Mouse (Mus musculus) bone marrow, adult 2 months (tissue): ENCODE measurements around the gene Spata13. TPM values are rescaled to one million over a fixed set of nuclear protein-coding genes. Genes with fewer than 3 reads are reported as not detected.
A peak's percentile ranks its signal among the peaks of the same experiment; 100 is the strongest.

Experiments used
- H3K27ac ChIP-seq: fragments of 200-500 bp; 2 replicates; pipeline ENCODE4 v1.5.1; 2012; ENCODE audit warnings: low read depth, mild to moderate bottlenecking, control low read depth, inconsistent platforms, low read length; ENCODE audit not compliant: control insufficient read depth, poor library complexity, insufficient read depth
- H3K4me1 ChIP-seq: fragments of 200-500 bp; 2 replicates; pipeline ENCODE4 v1.6.1; 2011; ENCODE audit warnings: low read length; ENCODE audit not compliant: control insufficient read depth, insufficient read depth
- H3K4me3 ChIP-seq: fragments of 200-500 bp; replicated peaks from 2 replicates; pipeline ENCODE3; 2011; ENCODE audit warnings: mild to moderate bottlenecking, low read depth, low read length, control low read depth; ENCODE audit not compliant: control insufficient read depth
- CTCF ChIP-seq: fragments of 200-500 bp; IDR thresholded peaks from 2 replicates; pipeline ENCODE4 v1.5.1; 2011; ENCODE audit warnings: low read length, control low read depth; ENCODE audit not compliant: control insufficient read depth, insufficient read depth
- POLR2A ChIP-seq: fragments of 200-500 bp; IDR thresholded peaks from 2 replicates; pipeline ENCODE4 v1.6.1; 2011; ENCODE audit warnings: low read depth, mild to moderate bottlenecking, control low read depth, low read length, borderline replicate concordance; ENCODE audit not compliant: control insufficient read depth
- WGBS: fragments of 180-500 bp; shearing (Covaris S2); methylation state at CpG from one replicate; pipeline ENCODE4 v1.1.7; 2018; 5-methylcytosine and 5-hydroxymethylcytosine counted together
- polyA plus RNA-seq: library from polyadenylated mRNA; stranded (reverse); fragments of >200 nt; gene quantifications from 2 replicates; pipeline ENCODE4 v1.2.4, GENCODE M21; 2011; ENCODE audit warnings: low replicate concordance; ENCODE audit not compliant: missing spikeins, insufficient read depth, insufficient read length

Spata13 gene
- polyA plus RNA-seq, 1 experiment, result 14.4 TPM

- no peak overlapping the region for H3K27ac ChIP-seq
- WGBS, result 82% methylated on average over 5 of the region's 5 CpGs
- no peaks in the 10 kb centered on the region; the same call in 1 of the 2 replicates for H3K4me1 ChIP-seq
- no peak overlapping the region for H3K4me3 ChIP-seq
- TF ChIP-seq POLR2A (no peak), CTCF (no peak)
Measured at GRCm38 (mm10) chr14:60715686-60716085, 81.9 kb downstream of the Spata13 start.

GRCm38 (mm10) chr14:60721304-60721703, 87.5 kb downstream of the Spata13 start:
- no peak for TF ChIP-seq POLR2A
- no peak for TF ChIP-seq CTCF
- H3K4me1 ChIP-seq, result peaks cover 2% of the 10 kb centered on the region
- H3K27ac ChIP-seq, result 0 out of 2 replicates have a peak overlapping the region, but pooled peaks have one; percentile 36
- WGBS, result 16% methylated on average over 8 of the region's 8 CpGs
- H3K4me3 ChIP-seq, result no peak overlapping the region

GRCm38 (mm10) chr14:60721938-60722337, 88.1 kb downstream of the Spata13 start:
- H3K4me3 ChIP-seq, result no peak overlapping the region
- TF ChIP-seq CTCF, result no peak
- TF ChIP-seq POLR2A, result no peak
- 6% methylated on average over 3 of the region's 3 CpGs for WGBS
- peaks cover 2% of the 10 kb centered on the region for H3K4me1 ChIP-seq
- peak overlapping the region; percentile 48; the same call in 1 of the 2 replicates for H3K27ac ChIP-seq

- TF ChIP-seq POLR2A (no peak), CTCF (no peak)
- WGBS, result 44% methylated on average over 6 of the region's 6 CpGs
- peaks cover 3% of the 10 kb centered on the region for H3K4me1 ChIP-seq
- H3K27ac ChIP-seq, result no peak overlapping the region
- no peak overlapping the region for H3K4me3 ChIP-seq
Measured at GRCm38 (mm10) chr14:60726091-60726490, 92.3 kb downstream of the Spata13 start.

- 22% methylated on average over 4 of the region's 4 CpGs for WGBS
- Histone ChIP-seq H3K27ac (no peak overlapping the region), H3K4me3 (no peak overlapping the region), H3K4me1 (peaks cover 3% of the 10 kb centered on the region)
- TF ChIP-seq POLR2A (no peak), CTCF (no peak)
Measured at GRCm38 (mm10) chr14:60727130-60727529, 93.3 kb downstream of the Spata13 start.

GRCm38 (mm10) chr14:60732081-60732480, 98.3 kb downstream of the Spata13 start:
- peaks cover 11% of the 10 kb centered on the region for H3K4me1 ChIP-seq
- WGBS, result 5% methylated on average over 6 of the region's 6 CpGs
- peak overlapping the region; percentile 57 for H3K27ac ChIP-seq
- H3K4me3 ChIP-seq, result no peak overlapping the region
- no peak for TF ChIP-seq CTCF
- TF ChIP-seq POLR2A, result no peak

GRCm38 (mm10) chr14:60732787-60733186, 99.0 kb downstream of the Spata13 start:
- Histone ChIP-seq H3K27ac (peak overlapping the region; percentile 68), H3K4me3 (peak overlapping the region; percentile 66), H3K4me1 (peaks cover 12% of the 10 kb centered on the region)
- WGBS, result under 1% methylated on average over 16 of the region's 16 CpGs
- TF ChIP-seq CTCF (no peak), POLR2A (peak; percentile 44; the same call in 1 of the 2 replicates)

GRCm38 (mm10) chr14:60733706-60734105, 99.9 kb downstream of the Spata13 start:
- peak overlapping the region; percentile 57 for H3K4me3 ChIP-seq
- H3K27ac ChIP-seq, result peak overlapping the region; percentile 47
- TF ChIP-seq POLR2A (no peak), CTCF (no peak)
- 46% methylated on average over 4 of the region's 4 CpGs for WGBS
- peaks cover 12% of the 10 kb centered on the region for H3K4me1 ChIP-seq

GRCm38 (mm10) chr14:60735206-60735605, 101.4 kb downstream of the Spata13 start:
- TF ChIP-seq POLR2A (no peak), CTCF (no peak)
- WGBS, result 50% methylated on average over 5 of the region's 5 CpGs
- Histone ChIP-seq H3K4me1 (peaks cover 15% of the 10 kb centered on the region), H3K4me3 (no peak overlapping the region), H3K27ac (peak overlapping the region; percentile 56)

GRCm38 (mm10) chr14:60735848-60736547, 102.2 kb downstream of the Spata13 start:
- H3K4me1 ChIP-seq, result peaks cover 18% of the 10 kb centered on the region
- H3K27ac ChIP-seq, result peak overlapping the region; percentile 94
- H3K4me3 ChIP-seq, result peak overlapping the region; percentile 19
- 8% methylated on average over 13 of the region's 13 CpGs for WGBS
- no peak for TF ChIP-seq POLR2A
- no peak for TF ChIP-seq CTCF
